Mouse (Mus musculus): ENCODE measurements around the gene Col18a1. TPM values are rescaled to one million over a fixed set of nuclear protein-coding genes. Genes with fewer than 3 reads are reported as not detected.
A peak's percentile ranks its signal among the peaks of the same experiment; 100 is the strongest.

Gene Col18a1
- total and polyA plus RNA-seq, 2 experiments from 2014 or later: 20.0 to 47.5 TPM

DNA sequence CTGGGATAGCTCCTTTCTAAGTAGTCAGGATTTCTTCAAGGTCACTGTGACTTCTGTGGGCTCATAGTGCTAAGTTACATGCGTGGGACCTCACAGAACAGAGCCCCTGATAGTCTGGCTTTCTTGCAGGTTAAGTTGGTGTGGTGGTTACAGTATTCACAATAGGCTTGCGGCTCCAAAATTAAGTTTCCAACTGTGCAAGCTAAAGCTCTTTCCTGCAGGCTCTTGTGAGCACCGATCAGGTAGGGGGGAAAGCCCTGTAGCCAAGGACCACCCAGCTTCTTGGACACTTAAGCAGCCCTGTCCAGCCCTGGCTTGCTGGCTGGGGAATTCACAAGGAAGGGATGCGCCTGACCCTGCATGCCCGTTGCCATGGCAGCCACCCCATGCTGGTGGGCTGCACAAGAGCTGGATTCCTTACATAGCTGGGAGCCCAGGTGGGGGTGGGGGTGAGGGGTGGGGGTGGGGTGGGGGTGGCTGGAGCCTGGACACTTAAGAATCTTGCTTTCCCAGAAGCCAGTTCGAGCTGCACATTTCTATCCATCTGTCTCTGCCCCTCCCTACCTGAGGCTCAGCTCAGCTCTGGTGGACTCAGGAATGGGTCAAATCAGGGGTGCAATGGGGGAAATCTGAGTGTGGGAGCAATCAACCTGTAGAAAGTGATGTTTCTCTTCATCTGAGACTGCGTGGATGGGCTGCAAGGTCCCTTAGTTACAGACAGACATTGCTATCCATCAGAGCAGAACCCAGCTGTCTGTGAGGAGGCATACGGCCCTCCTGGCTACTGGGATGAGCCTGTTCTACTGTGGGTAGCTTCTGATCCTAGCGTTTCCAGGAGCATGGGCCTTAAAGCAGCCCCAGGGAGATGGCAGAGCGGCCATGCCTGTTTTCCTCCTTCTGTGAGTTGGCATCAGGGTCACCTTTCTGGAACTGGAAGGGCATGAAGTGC lies 24.9 kb upstream of the Col18a1 start:
- peaks cover 12% of the 10 kb centered on the region; the same call in 1 of the 2 replicates for H3K4me1 ChIP-seq (ENCODE audit: insufficient read depth, low read length)
- no peaks in the 10 kb centered on the region for H3K9me3 ChIP-seq (ENCODE audit: low read length)
- H3K4me3 ChIP-seq (ENCODE audit: low read length): no peak overlapping the region
- no peak for TF ChIP-seq CTCF (IDR thresholded peaks at IDR 0.05; ENCODE audit: low read depth)
- ATAC-seq (peak; percentile 58), DNase-seq (ENCODE audit: low spot score) (peak; percentile 48)
- no peaks in the 10 kb centered on the region for H3K36me3 ChIP-seq (ENCODE audit: insufficient read depth, low read length)
- WGBS: 17% methylated on average over 10 of the region's 10 CpGs
- H3K4me2 ChIP-seq (ENCODE audit: low read depth, low read length): no peak overlapping the region
- H3K9ac ChIP-seq (replicated peaks; ENCODE audit: low read length): no peak overlapping the region
- H3K27me3 ChIP-seq (ENCODE audit: insufficient read depth, low read length): no peaks in the 10 kb centered on the region
- no peak overlapping the region for H3K27ac ChIP-seq

DNA sequence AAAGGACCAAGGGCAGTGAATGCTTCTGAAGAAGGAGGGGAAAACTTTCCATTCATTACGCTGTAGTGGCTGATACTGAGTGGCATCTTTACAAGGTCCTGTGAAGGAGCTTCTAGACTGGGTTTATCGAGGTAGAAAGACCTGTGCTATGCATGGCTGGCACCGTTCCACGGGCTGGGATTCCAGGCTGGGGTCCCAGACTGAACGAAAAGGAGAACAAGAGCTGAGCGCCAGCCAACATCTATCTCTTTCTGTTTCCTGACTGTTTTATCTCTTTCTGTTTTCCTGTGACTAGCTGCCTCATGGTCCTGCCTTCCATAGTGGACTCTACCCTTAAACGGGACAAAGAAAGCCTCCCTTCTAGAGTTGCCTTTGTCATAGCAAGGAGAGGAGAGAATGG lies 21.1 kb upstream of the Col18a1 start:
- Histone ChIP-seq H3K9ac (replicated peaks; ENCODE audit: low read length) (no peak overlapping the region), H3K9me3 (ENCODE audit: low read length) (no peaks in the 10 kb centered on the region), H3K4me2 (ENCODE audit: low read depth, low read length) (no peak overlapping the region), H3K27ac (no peak overlapping the region), H3K4me1 (ENCODE audit: insufficient read depth, low read length) (peaks cover 12% of the 10 kb centered on the region; the same call in 1 of the 2 replicates), H3K4me3 (ENCODE audit: low read length) (no peak overlapping the region), H3K27me3 (ENCODE audit: insufficient read depth, low read length) (no peaks in the 10 kb centered on the region; the same call in 1 of the 2 replicates), H3K36me3 (ENCODE audit: insufficient read depth, low read length) (no peaks in the 10 kb centered on the region)
- 76% methylated on average over 7 of the region's 7 CpGs for WGBS
- no peak for DNase-seq (ENCODE audit: low spot score)
- TF ChIP-seq CTCF (IDR thresholded peaks at IDR 0.05; ENCODE audit: low read depth): no peak
- no peak for ATAC-seq

DNA sequence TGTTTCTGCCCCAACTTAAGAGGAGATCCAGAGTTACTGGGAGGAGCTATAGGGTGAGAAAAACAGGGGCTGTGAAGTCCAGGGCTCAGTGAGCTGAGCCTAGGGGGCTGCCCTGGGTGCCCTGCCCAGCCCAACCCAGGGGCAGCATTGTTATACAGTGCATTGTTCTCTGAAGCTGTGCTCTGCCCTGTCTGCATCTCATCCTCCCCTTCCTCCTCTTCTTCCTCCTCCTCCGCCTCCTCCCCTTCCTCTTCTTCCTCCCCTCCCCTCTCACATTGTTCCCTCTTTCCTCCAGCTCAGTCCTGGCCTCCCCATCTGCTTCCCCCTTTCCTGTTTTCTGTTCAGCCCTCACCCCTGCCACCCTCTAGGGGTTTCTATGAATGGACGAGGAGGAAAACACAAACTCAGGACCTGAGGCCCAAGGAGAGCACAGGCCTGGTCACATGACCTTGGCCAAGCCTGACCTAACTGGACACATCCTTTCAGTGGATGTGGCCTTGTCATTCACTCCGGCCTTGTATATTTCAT lies 16.5 kb upstream of the Col18a1 start:
- H3K4me1 ChIP-seq (ENCODE audit: insufficient read depth, low read length): no peaks in the 10 kb centered on the region
- H3K4me2 ChIP-seq (ENCODE audit: low read depth, low read length): no peak overlapping the region
- no peaks in the 10 kb centered on the region for H3K36me3 ChIP-seq (ENCODE audit: insufficient read depth, low read length)
- DNase-seq (ENCODE audit: low spot score): no peak
- no peak for TF ChIP-seq CTCF (IDR thresholded peaks at IDR 0.05; ENCODE audit: low read depth)
- 61% methylated on average over 3 of the region's 3 CpGs for WGBS
- H3K27ac ChIP-seq: no peak overlapping the region
- H3K4me3 ChIP-seq (ENCODE audit: low read length): no peak overlapping the region
- H3K27me3 ChIP-seq (ENCODE audit: insufficient read depth, low read length): no peaks in the 10 kb centered on the region; the same call in 1 of the 2 replicates
- H3K9me3 ChIP-seq (ENCODE audit: low read length): no peaks in the 10 kb centered on the region
- no peak for ATAC-seq
- no peak overlapping the region for H3K9ac ChIP-seq (replicated peaks; ENCODE audit: low read length)

DNA sequence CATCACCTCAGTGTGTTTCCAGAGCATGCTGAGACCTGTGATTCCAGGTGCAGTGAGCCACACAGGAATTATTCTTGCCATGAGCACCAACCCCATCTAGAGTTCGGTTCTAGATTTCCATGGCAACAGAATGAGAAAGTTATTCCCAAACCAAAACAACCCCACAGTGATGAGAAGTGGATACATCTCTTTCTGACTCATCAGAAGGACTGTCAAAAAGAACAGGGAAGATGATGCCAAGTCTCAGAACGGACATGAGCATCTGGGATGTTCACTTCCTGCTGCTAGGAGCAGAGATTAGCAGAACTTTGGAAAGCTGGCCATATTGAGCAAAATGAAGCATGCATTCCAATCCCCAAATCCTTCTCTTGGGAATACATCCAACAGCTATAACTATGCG lies 13.8 kb upstream of the Col18a1 start:
- 72% methylated on average over 3 of the region's 3 CpGs for WGBS
- ATAC-seq: no peak

DNA sequence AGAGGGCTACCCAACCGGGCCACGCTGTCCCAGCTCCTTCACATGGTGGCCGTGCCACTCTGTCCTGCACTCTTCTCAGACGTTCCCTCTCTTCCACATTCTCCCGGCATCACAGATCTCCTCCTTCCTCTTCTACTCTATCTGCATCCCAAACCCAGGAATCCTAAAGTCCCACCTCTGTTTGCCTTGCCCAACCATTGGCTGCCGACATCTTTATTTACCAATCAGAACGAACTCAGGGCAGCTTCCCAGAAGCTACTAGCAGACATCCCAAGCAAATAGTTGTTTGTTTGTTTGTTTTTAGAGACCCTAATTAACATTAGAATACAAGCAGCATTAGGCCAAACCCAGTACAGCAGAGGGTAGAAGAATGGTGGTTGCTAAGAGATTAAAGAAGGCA lies 12.3 kb upstream of the Col18a1 start:
- DNase-seq (ENCODE audit: low spot score) (no peak), ATAC-seq (no peak)
- Histone ChIP-seq H3K27ac (no peak overlapping the region), H3K4me2 (ENCODE audit: low read depth, low read length) (no peak overlapping the region), H3K4me1 (ENCODE audit: insufficient read depth, low read length) (no peaks in the 10 kb centered on the region), H3K9ac (replicated peaks; ENCODE audit: low read length) (no peak overlapping the region), H3K27me3 (ENCODE audit: insufficient read depth, low read length) (no peaks in the 10 kb centered on the region), H3K4me3 (ENCODE audit: low read length) (no peak overlapping the region), H3K9me3 (ENCODE audit: low read length) (no peaks in the 10 kb centered on the region), H3K36me3 (ENCODE audit: insufficient read depth, low read length) (no peaks in the 10 kb centered on the region)
- TF ChIP-seq CTCF (IDR thresholded peaks at IDR 0.05; ENCODE audit: low read depth): no peak
- 74% methylated on average over 7 of the region's 7 CpGs for WGBS

More for the DNA sequence above, 13.8 kb upstream of the Col18a1 start:
- Histone ChIP-seq H3K27ac (no peak overlapping the region), H3K9ac (replicated peaks; ENCODE audit: low read length) (no peak overlapping the region), H3K4me1 (ENCODE audit: insufficient read depth, low read length) (no peaks in the 10 kb centered on the region), H3K9me3 (ENCODE audit: low read length) (no peaks in the 10 kb centered on the region), H3K4me2 (ENCODE audit: low read depth, low read length) (no peak overlapping the region), H3K4me3 (ENCODE audit: low read length) (no peak overlapping the region), H3K27me3 (ENCODE audit: insufficient read depth, low read length) (no peaks in the 10 kb centered on the region; the same call in 1 of the 2 replicates), H3K36me3 (ENCODE audit: insufficient read depth, low read length) (no peaks in the 10 kb centered on the region)
- no peak for DNase-seq (ENCODE audit: low spot score)
- TF ChIP-seq CTCF (IDR thresholded peaks at IDR 0.05; ENCODE audit: low read depth): no peak

DNA sequence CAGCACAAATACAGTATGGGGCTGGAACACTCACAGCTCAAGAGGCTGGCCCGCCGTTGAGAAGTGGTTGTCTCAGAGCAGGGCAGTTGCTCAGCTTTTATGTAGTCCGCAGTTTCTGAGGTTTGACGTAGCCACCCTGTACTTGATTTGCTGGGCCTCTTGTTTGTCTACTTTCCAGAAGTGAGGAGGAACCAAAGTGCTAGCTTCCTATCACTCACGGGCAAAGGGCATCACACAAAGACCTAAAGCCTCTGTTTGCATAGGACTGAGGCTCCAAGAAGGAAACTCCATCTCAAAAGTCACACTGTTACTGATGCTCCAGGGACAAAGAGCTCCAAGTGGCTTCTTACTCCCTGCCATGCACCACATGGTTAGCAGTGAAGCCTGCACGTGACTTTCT lies 4.1 kb upstream of the Col18a1 start:
- no peak for DNase-seq (ENCODE audit: low spot score)

More for the DNA sequence above, 4.1 kb upstream of the Col18a1 start:
- Histone ChIP-seq H3K27me3 (ENCODE audit: insufficient read depth, low read length) (peaks cover 6% of the 10 kb centered on the region; the same call in 1 of the 2 replicates), H3K4me3 (ENCODE audit: low read length) (no peak overlapping the region), H3K36me3 (ENCODE audit: insufficient read depth, low read length) (no peaks in the 10 kb centered on the region), H3K9ac (replicated peaks; ENCODE audit: low read length) (no peak overlapping the region), H3K27ac (no peak overlapping the region), H3K4me1 (ENCODE audit: insufficient read depth, low read length) (no peaks in the 10 kb centered on the region), H3K9me3 (ENCODE audit: low read length) (no peaks in the 10 kb centered on the region), H3K4me2 (ENCODE audit: low read depth, low read length) (no peak overlapping the region)
- 88% methylated on average over 6 of the region's 6 CpGs for WGBS
- TF ChIP-seq CTCF (IDR thresholded peaks at IDR 0.05; ENCODE audit: low read depth): no peak
- ATAC-seq: no peak
